Mouse (Mus musculus) ES-Bruce4 (cell line): ENCODE data around the gene Obscn. TPM values are rescaled to one million over a fixed set of nuclear protein-coding genes. Genes with fewer than 3 reads are reported as not detected.
A peak's percentile ranks its signal among the peaks of the same experiment; 100 is the strongest.

Experiments
- H3K27ac ChIP-seq: 2 replicates; pipeline ENCODE4 v1.5.1; 2012; ENCODE audit warnings: low read length, inconsistent platforms; ENCODE audit not compliant: insufficient read depth
- H3K27me3 ChIP-seq: 2 replicates; pipeline ENCODE4 v1.6.1; 2012; ENCODE audit warnings: mild to moderate bottlenecking, low read length, inconsistent platforms; ENCODE audit not compliant: control insufficient read depth, poor library complexity, insufficient read depth, severe bottlenecking
- H3K36me3 ChIP-seq: 2 replicates; pipeline ENCODE4 v1.6.1; 2012; ENCODE audit warnings: inconsistent platforms, mild to moderate bottlenecking, low read length, moderate library complexity; ENCODE audit not compliant: control insufficient read depth, poor library complexity, insufficient read depth, severe bottlenecking
- H3K4me1 ChIP-seq: one replicate; pipeline ENCODE4 v1.8.1; 2011; ENCODE audit warnings: low read length; ENCODE audit not compliant: control insufficient read depth, insufficient read depth
- H3K4me3 ChIP-seq: 2 replicates; pipeline ENCODE4 v1.5.1; 2011; ENCODE audit warnings: low read depth, mild to moderate bottlenecking, low read length
- H3K9ac ChIP-seq: 2 replicates; pipeline ENCODE4 v1.6.1; 2012; ENCODE audit warnings: low read depth, mild to moderate bottlenecking, inconsistent platforms; ENCODE audit not compliant: poor library complexity, severe bottlenecking
- H3K9me3 ChIP-seq: replicated peaks from 2 replicates; pipeline ENCODE4 v1.6.1; 2012; ENCODE audit warnings: mild to moderate bottlenecking, low read length, inconsistent platforms; ENCODE audit not compliant: control insufficient read depth, poor library complexity, insufficient read depth, severe bottlenecking
- CTCF ChIP-seq: IDR thresholded peaks from one replicate; pipeline ENCODE4 v1.8.1; 2011; ENCODE audit warnings: low read depth, low read length
- EP300 ChIP-seq: IDR thresholded peaks from 2 replicates; pipeline ENCODE4 v1.6.1; 2011; ENCODE audit warnings: low read depth, low read length; ENCODE audit not compliant: insufficient read depth
- POLR2A ChIP-seq: IDR thresholded peaks from one replicate; pipeline ENCODE4 v1.8.1; 2011; ENCODE audit warnings: low read length; ENCODE audit not compliant: insufficient read depth
- polyA plus RNA-seq: library from polyadenylated mRNA; stranded (reverse); fragments of >200 nt; gene quantifications from 2 replicates; pipeline ENCODE4 v1.2.4, GENCODE M21; 2011; ENCODE audit warnings: low read depth; ENCODE audit not compliant: missing spikeins, insufficient read depth, insufficient read length

Gene Obscn
- polyA plus RNA-seq, 1 experiment = 1.3 TPM

DNA sequence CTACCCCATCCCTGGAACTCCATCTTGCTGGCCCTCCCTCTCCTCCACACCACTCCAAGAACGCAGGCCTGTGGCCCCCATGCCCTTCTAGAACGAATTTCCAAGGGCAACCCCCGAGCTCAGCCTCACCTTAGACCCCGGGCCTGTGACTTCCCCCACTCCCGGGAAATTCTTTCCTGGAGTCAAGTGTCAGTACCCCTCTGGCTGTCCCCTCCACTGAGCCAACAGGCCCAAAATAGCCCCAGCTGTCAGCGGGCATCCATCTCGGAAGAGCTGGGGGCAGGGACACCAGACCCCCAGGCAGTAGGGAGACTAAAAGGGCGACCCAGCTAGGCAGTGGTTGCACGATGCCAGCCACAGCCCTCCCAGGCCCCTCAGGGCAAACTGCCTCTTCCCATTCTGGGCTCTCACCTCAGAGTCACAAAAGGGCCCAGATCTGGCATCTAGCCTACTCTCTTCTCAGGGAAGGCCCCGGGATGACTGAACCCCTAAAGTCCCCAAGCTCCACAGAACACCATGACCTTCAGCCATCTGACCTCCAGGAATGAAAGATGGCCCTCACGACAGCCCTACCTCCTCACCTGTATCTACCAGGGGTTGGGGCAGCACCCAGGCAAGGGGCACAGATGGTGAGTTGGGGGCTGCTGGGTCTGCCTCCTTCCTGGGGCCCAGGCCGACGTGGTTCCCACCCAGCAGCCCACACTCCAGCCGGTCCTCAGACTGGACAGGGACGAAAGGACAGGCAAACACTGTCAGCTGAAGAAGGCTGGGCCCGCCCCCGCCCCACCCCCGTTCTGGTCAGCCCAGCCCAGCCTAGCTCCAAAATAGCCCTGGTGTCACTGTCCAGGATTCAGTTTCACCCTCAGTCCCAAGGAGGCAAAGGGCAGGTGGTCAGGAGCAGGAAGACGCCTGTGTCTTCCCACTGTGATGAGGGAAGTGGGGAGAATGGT is 2.6 kb upstream of the Obscn start:
- Histone ChIP-seq H3K27ac (no peak overlapping the region), H3K9ac (no peak overlapping the region), H3K9me3 (no peaks in the 10 kb centered on the region), H3K4me3 (no peak overlapping the region), H3K36me3 (no peaks in the 10 kb centered on the region), H3K27me3 (peaks cover 3% of the 10 kb centered on the region), H3K4me1 (no peaks in the 10 kb centered on the region)
- TF ChIP-seq EP300 (no peak), CTCF (no peak), POLR2A (no peak)

GRCm38 (mm10) chr11:59136994-59137706 is 948 bp upstream of the Obscn start:
- no peaks in the 10 kb centered on the region for H3K4me1 ChIP-seq
- H3K9me3 ChIP-seq = no peaks in the 10 kb centered on the region
- no peak overlapping the region for H3K4me3 ChIP-seq
- no peak overlapping the region for H3K27ac ChIP-seq
- no peak overlapping the region for H3K9ac ChIP-seq
- H3K36me3 ChIP-seq = no peaks in the 10 kb centered on the region
- no peak for TF ChIP-seq CTCF
- TF ChIP-seq POLR2A = no peak
- TF ChIP-seq EP300 = no peak
- peaks cover 3% of the 10 kb centered on the region for H3K27me3 ChIP-seq

- no peak for TF ChIP-seq POLR2A
- TF ChIP-seq EP300 = no peak
- no peak for TF ChIP-seq CTCF
- H3K4me3 ChIP-seq = peak overlapping the region; percentile 58
- H3K36me3 ChIP-seq = no peaks in the 10 kb centered on the region
- H3K4me1 ChIP-seq = no peaks in the 10 kb centered on the region
- H3K27me3 ChIP-seq = peaks cover 3% of the 10 kb centered on the region
- H3K9ac ChIP-seq = 0 out of 2 replicates have a peak overlapping the region, but pooled peaks have one; percentile 15
- no peaks in the 10 kb centered on the region for H3K9me3 ChIP-seq
- H3K27ac ChIP-seq = no peak overlapping the region
Observed at GRCm38 (mm10) chr11:59135051-59135820, 966 bp downstream of the Obscn start.

DNA sequence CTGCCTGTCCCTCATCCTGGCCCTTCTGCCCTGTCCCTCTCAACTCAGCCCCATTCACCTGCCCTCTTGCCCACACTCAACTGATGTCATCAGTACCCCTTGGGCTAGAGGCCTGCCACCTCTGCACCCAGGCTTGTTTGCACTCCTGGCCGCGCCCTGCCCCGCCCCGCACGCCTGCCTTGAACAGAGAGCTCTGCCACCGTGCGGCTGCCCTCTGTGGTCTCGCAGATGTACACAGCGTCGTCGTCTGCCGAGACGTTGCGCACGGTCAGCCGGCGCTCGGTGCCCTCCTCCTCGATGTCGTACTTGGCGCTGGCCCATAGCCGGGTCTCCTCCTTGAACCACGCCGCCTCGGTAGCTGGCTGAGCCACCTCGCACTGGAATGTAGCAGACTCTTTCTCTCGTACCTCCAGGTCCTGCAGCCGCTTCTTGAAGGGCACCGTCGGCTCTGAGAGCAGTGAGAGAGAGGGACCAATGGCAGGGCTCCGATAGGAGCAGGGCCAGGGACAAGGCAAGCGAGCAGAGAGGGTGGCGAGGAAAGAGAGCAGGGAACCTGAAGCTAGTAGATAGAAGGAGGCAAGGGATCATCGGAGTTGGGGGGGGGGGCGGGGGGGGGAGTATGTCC is 1.7 kb downstream of the Obscn start:
- no peak for TF ChIP-seq EP300
- TF ChIP-seq POLR2A = no peak
- TF ChIP-seq CTCF = no peak
- Histone ChIP-seq H3K27ac (no peak overlapping the region), H3K27me3 (peaks cover 3% of the 10 kb centered on the region), H3K9me3 (no peaks in the 10 kb centered on the region), H3K36me3 (no peaks in the 10 kb centered on the region), H3K9ac (no peak overlapping the region), H3K4me1 (no peaks in the 10 kb centered on the region), H3K4me3 (peak overlapping the region; percentile 20)

- no peak overlapping the region for H3K27ac ChIP-seq
- H3K9ac ChIP-seq = no peak overlapping the region
- H3K27me3 ChIP-seq = peaks cover 3% of the 10 kb centered on the region
- TF ChIP-seq CTCF (no peak), POLR2A (no peak), EP300 (no peak)
- no peaks in the 10 kb centered on the region for H3K9me3 ChIP-seq
- H3K4me3 ChIP-seq = no peak overlapping the region
- H3K36me3 ChIP-seq = no peaks in the 10 kb centered on the region
- no peaks in the 10 kb centered on the region for H3K4me1 ChIP-seq
Observed at GRCm38 (mm10) chr11:59132065-59132464, 4.1 kb downstream of the Obscn start.
